Mouse (Mus musculus): Measurements from ENCODE around the gene Fbxw21.

DNA sequence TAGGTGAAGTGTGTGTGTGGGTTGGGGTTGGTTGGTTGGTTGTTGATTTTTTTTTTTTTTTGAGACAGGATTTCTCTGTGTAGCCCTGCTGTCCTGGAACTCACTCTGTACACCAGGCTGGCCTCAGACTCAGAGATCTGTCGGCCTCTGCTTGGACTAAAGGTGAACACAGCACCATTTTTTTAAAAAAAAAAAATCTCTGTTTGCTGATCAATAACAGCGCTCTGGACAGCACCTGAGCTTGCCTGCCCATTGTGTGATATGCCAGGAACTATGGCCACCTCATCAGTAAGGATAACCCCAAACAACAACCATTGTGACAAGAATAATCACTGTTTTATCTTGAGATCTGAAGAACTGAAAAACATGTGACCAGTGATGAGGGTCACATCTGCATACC lies 36.8 kb downstream of the Fbxw21 start:
- TF ChIP-seq CTCF (IDR thresholded peaks at IDR 0.05; ENCODE audit: extremely low read depth, insufficient read length, insufficient replicate concordance, low read depth, low read length) (no peak), POLR2A (IDR thresholded peaks at IDR 0.05; ENCODE audit: low read depth, low read length) (no peak)
